Mouse (Mus musculus): ENCODE data around the gene Sbsn. TPM values are rescaled to one million over a fixed set of nuclear protein-coding genes. Genes with fewer than 3 reads are reported as not detected.

The Sbsn gene
- polyA plus RNA-seq, 1 experiment from 2014 or later, result 2.0 TPM

DNA sequence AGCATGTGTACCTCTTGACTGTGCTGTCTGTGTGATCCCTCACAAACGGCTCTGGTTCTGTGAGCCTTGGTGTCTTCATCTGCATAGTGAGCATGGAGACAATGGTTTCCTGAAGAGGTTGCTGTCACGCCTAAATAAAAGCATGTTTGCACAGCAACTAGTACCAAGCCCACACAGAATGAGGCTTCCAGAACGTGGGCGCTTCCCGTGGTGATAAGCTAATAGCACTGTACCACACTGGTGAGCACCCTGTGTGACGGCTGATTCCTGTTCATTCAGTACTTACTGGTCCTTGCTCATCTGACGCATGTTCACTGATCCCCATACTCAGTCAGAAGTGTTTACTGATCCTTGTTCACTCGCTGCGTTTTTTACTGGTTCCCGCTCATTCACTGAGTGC is 38.9 kb downstream of the Sbsn start:
- peaks cover 9% of the 10 kb centered on the region for H3K4me1 ChIP-seq
- 85% methylated on average over 10 of the region's 10 CpGs for WGBS
- no peak for ATAC-seq (ENCODE audit: low FRiP score)

DNA sequence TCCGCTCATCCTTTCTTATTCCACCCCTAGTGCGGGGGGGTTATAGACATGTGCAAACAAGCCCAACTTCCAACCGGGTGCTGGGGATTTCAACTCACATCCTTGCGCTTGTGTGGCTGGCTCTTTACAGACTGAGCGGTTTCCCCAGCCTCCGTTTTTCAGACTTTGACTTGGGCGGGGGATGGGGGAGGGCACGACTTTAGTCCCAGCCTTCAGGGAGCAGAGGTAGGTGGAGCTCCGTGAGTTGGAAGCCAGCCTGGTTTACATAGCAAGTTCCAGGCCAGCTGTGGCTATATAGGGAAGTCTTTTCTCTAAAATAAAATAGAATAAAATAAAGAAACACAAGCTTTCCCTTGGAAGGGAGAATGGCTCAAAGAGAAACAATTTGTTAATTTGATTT is 40.6 kb downstream of the Sbsn start:
- 28% methylated on average over 9 of the region's 9 CpGs for WGBS
- H3K27me3 ChIP-seq, result peaks cover 23% of the 10 kb centered on the region
- no peak for ATAC-seq (ENCODE audit: low FRiP score)

More for the DNA sequence above, 38.9 kb downstream of the Sbsn start:
- peaks cover 23% of the 10 kb centered on the region for H3K27me3 ChIP-seq
- no peak overlapping the region for H3K4me2 ChIP-seq
- no peak overlapping the region for H3K4me3 ChIP-seq (replicated peaks)
- no peak overlapping the region for H3K27ac ChIP-seq
- H3K36me3 ChIP-seq (replicated peaks), result no peaks in the 10 kb centered on the region
- H3K9ac ChIP-seq, result no peak overlapping the region
- no peaks in the 10 kb centered on the region for H3K9me3 ChIP-seq

DNA sequence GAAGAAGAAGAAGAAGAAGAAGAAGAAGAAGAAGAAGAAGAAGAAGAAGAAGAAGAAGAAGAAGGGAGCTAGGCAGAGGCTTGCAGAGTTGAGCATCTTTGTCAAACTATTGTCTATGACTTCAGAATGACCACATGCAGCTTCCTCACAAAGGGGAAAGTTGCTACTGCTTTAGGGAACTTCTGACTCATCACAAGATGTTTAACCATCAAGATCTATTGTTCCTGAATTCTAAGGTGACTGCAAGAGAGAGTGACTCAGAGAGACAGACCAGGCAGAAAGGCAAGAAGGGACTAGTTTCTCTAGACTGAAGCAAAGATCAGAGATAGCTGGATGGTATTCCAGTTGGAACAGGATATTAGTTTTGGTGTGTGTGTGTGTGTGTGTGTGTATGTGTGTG is 43.6 kb downstream of the Sbsn start:
- peaks cover 7% of the 10 kb centered on the region; the same call in 1 of the 2 replicates for H3K27me3 ChIP-seq
- no peak overlapping the region for H3K27ac ChIP-seq
- ATAC-seq (ENCODE audit: low FRiP score), result no peak
- no peaks in the 10 kb centered on the region for H3K36me3 ChIP-seq (replicated peaks)
- no peak overlapping the region for H3K9ac ChIP-seq
- H3K4me3 ChIP-seq (replicated peaks), result no peak overlapping the region
- H3K4me2 ChIP-seq, result no peak overlapping the region
- H3K4me1 ChIP-seq, result no peaks in the 10 kb centered on the region
- H3K9me3 ChIP-seq, result no peaks in the 10 kb centered on the region

More for the DNA sequence above, 40.6 kb downstream of the Sbsn start:
- Histone ChIP-seq H3K4me2 (no peak overlapping the region), H3K4me3 (replicated peaks) (no peak overlapping the region), H3K4me1 (no peaks in the 10 kb centered on the region), H3K36me3 (replicated peaks) (no peaks in the 10 kb centered on the region), H3K9me3 (no peaks in the 10 kb centered on the region), H3K9ac (no peak overlapping the region), H3K27ac (no peak overlapping the region)

DNA sequence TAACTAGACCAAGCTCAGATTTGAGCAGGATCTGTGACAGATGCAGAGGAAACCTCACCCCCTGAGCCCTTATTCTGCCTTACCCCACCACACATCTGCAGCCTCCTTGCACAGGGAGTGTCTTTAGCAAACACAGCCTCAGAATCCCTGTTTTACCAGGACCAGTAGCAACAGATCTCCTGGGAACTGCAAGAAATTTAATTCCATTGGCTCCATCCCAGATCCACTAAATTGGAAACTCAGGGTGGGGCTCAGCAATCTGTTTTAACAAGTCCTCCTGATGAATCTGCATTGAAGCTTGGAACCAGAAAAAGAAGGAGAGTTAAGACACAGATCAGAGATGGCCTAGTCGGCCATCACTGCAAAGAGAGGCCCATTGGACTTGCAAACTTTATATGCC is 45.5 kb downstream of the Sbsn start:
- no peak overlapping the region for H3K27ac ChIP-seq
- peaks cover 7% of the 10 kb centered on the region; the same call in 1 of the 2 replicates for H3K9me3 ChIP-seq
- no peak overlapping the region for H3K4me2 ChIP-seq
- H3K4me3 ChIP-seq (replicated peaks), result no peak overlapping the region
- no peak overlapping the region for H3K9ac ChIP-seq
- H3K36me3 ChIP-seq (replicated peaks), result no peaks in the 10 kb centered on the region
- WGBS, result 100% methylated on average over 1 of the region's 1 CpGs
- ATAC-seq (ENCODE audit: low FRiP score), result no peak
- no peaks in the 10 kb centered on the region for H3K4me1 ChIP-seq
- H3K27me3 ChIP-seq, result 0 out of 2 replicates have a peak, but pooled peaks cover 2% of the 10 kb centered on the region

DNA sequence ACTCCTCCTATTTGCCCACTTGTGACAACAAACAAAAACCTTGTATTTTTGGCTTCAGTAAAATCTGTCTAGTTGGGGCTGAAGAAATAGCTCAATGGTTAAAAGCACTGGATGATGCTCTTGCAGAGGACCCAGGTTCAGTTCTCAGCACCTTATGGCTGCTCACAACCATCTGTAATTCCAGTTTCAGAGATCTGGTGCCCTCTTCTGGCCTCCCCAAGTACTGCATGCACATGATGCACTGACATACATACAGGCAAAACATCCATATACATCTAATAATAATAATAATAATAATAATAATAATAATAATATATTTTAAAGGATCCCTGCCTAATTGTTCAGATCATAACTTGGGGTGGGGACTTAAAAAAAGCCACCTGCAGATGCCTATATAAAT is 49.4 kb downstream of the Sbsn start:
- H3K9me3 ChIP-seq, result peaks cover 13% of the 10 kb centered on the region; the same call in 1 of the 2 replicates
- H3K4me3 ChIP-seq (replicated peaks), result no peak overlapping the region
- H3K4me2 ChIP-seq, result no peak overlapping the region
- no peak overlapping the region for H3K9ac ChIP-seq
- no peaks in the 10 kb centered on the region for H3K27me3 ChIP-seq
- no peaks in the 10 kb centered on the region for H3K4me1 ChIP-seq
- no peak for ATAC-seq (ENCODE audit: low FRiP score)
- H3K36me3 ChIP-seq (replicated peaks), result no peaks in the 10 kb centered on the region
- H3K27ac ChIP-seq, result no peak overlapping the region

DNA sequence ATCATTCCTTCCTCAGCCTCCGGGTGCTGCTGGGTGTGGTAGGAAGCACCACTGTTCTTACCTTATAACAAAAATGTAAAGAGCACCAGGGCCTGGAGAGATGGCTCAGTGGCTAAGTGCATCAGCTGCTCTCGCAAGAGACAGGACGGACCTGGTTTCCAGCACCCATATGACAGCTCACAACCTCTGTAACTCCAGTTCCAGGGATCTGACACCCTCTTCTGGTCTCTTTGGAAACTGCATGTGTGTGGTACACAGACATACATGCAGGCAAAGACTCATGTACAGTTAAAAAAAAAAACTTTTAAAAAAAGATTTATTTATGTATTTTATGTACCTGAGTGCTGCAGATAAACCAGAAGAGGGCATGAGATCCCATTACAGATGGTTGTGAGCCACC is 52.0 kb downstream of the Sbsn start:
- H3K9me3 ChIP-seq, result peaks cover 13% of the 10 kb centered on the region; the same call in 1 of the 2 replicates
- no peaks in the 10 kb centered on the region for H3K4me1 ChIP-seq
- ATAC-seq (ENCODE audit: low FRiP score), result no peak
- H3K27ac ChIP-seq, result no peak overlapping the region
- H3K9ac ChIP-seq, result no peak overlapping the region
- H3K4me2 ChIP-seq, result no peak overlapping the region
- WGBS, result 90% methylated on average over 3 of the region's 3 CpGs
- H3K27me3 ChIP-seq, result no peaks in the 10 kb centered on the region
- H3K4me3 ChIP-seq (replicated peaks), result no peak overlapping the region
- H3K36me3 ChIP-seq (replicated peaks), result no peaks in the 10 kb centered on the region

DNA sequence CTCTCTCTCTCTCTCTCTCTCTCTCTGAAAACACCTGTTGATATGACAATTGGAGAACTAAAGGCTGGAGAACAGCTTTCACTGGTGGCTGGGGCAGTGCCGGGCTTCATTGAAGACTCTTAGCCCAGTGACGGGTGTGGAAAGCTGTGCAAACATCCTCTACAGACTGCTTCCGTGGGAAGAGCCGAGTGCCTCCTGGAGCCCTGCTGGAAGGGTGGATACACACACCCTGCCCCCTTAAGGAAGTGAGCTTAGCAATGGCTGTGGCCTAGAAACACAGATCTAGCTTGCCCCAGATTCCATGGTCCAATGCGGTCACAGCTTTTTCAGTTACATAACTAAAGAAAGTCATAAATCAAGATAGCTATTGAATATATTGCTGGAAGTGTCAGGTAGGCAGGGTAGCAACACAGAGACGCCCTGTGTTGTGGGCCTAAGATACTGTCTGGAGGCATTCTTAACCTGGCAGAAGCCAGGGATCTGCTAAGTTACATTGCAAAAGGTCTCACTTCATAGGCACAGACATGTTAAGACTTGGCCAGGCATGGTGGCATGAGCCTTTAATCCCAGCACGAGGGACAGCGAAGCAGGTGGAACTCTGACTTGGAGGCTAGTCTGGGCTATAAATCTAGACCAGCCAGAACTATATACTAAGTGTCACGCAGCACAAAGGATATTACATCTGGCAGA is 52.9 kb downstream of the Sbsn start:
- ATAC-seq (ENCODE audit: low FRiP score), result no peak
- H3K4me2 ChIP-seq, result no peak overlapping the region
- 92% methylated on average over 9 of the region's 9 CpGs for WGBS
- H3K9ac ChIP-seq, result no peak overlapping the region
- H3K36me3 ChIP-seq (replicated peaks), result no peaks in the 10 kb centered on the region
- H3K9me3 ChIP-seq, result peaks cover 13% of the 10 kb centered on the region; the same call in 1 of the 2 replicates
- no peak overlapping the region for H3K27ac ChIP-seq
- no peaks in the 10 kb centered on the region for H3K27me3 ChIP-seq
- no peak overlapping the region for H3K4me3 ChIP-seq (replicated peaks)
- H3K4me1 ChIP-seq, result no peaks in the 10 kb centered on the region

Other genes starting within 250 kb of the Sbsn start
- 89.4 and 98.9 TPM in 2 replicates for gene Arhgap33, start 216.4 kb upstream of the Sbsn start, polyA plus RNA-seq (2016; fragmentation: Nextera tagmentation; extraction: Ambion mirVana)
- gene Hspb6, start 199.3 kb upstream of the Sbsn start, polyA plus RNA-seq (2016; fragmentation: Nextera tagmentation; extraction: Ambion mirVana), result 7.9 and 8.4 TPM in 2 replicates
- 16.1 and 18.6 TPM in 2 replicates for gene Proser3, start 199.2 kb upstream of the Sbsn start, polyA plus RNA-seq (2016; fragmentation: Nextera tagmentation; extraction: Ambion mirVana)
- gene Lin37, start 191.6 kb upstream of the Sbsn start, polyA plus RNA-seq (2016; fragmentation: Nextera tagmentation; extraction: Ambion mirVana), result 51.7 and 63.1 TPM in 2 replicates
- gene U2af1l4, start 188.2 kb upstream of the Sbsn start, polyA plus RNA-seq (2016; fragmentation: Nextera tagmentation; extraction: Ambion mirVana), result 88.1 and 95.7 TPM in 2 replicates
- gene Gm49396, start 188.1 kb upstream of the Sbsn start, polyA plus RNA-seq (2016; fragmentation: Nextera tagmentation; extraction: Ambion mirVana), result 24.0 and 24.9 TPM in 2 replicates
- 142 and 145 TPM in 2 replicates for gene Psenen, start 187.8 kb upstream of the Sbsn start, polyA plus RNA-seq (2016; fragmentation: Nextera tagmentation; extraction: Ambion mirVana)
- gene Igflr1, start 186.0 kb upstream of the Sbsn start, polyA plus RNA-seq (2016; fragmentation: Nextera tagmentation; extraction: Ambion mirVana), result 3.4 and 5.6 TPM in 2 replicates
- gene Kmt2b, start 162.7 kb upstream of the Sbsn start, polyA plus RNA-seq (2016; fragmentation: Nextera tagmentation; extraction: Ambion mirVana), result 13.0 TPM in 2 replicates
- 0.32 and 0.46 TPM in 2 replicates for gene Zbtb32, start 152.6 kb upstream of the Sbsn start, polyA plus RNA-seq (2016; fragmentation: Nextera tagmentation; extraction: Ambion mirVana)
- 0.23 and 0.61 TPM in 2 replicates for gene Upk1a, start 138.6 kb upstream of the Sbsn start, polyA plus RNA-seq (2016; fragmentation: Nextera tagmentation; extraction: Ambion mirVana)
- 814 and 871 TPM in 2 replicates for gene Cox6b1, start 125.3 kb upstream of the Sbsn start, polyA plus RNA-seq (2016; fragmentation: Nextera tagmentation; extraction: Ambion mirVana)
- not detected in 2 replicates for gene Etv2, start 115.6 kb upstream of the Sbsn start, polyA plus RNA-seq (2016; fragmentation: Nextera tagmentation; extraction: Ambion mirVana)
- gene Rbm42, start 101.2 kb upstream of the Sbsn start, polyA plus RNA-seq (2016; fragmentation: Nextera tagmentation; extraction: Ambion mirVana), result 144 and 150 TPM in 2 replicates
- 63.7 and 64.5 TPM in 2 replicates for gene Haus5, start 86.5 kb upstream of the Sbsn start, polyA plus RNA-seq (2016; fragmentation: Nextera tagmentation; extraction: Ambion mirVana)
- not detected in 2 replicates for gene Pmis2, start 79.9 kb upstream of the Sbsn start, polyA plus RNA-seq (2016; fragmentation: Nextera tagmentation; extraction: Ambion mirVana)
- 0.33 TPM in 1 of 2 replicates, not detected in the other for gene 2200002J24Rik, start 52.5 kb upstream of the Sbsn start, polyA plus RNA-seq (2016; fragmentation: Nextera tagmentation; extraction: Ambion mirVana)
- 1.6 and 1.8 TPM in 2 replicates for gene Atp4a, start 39.3 kb upstream of the Sbsn start, polyA plus RNA-seq (2016; fragmentation: Nextera tagmentation; extraction: Ambion mirVana)
- 135 and 144 TPM in 2 replicates for gene Tmem147, start 21.9 kb upstream of the Sbsn start, polyA plus RNA-seq (2016; fragmentation: Nextera tagmentation; extraction: Ambion mirVana)
- gene Gapdhs, start 7.8 kb upstream of the Sbsn start, polyA plus RNA-seq (2016; fragmentation: Nextera tagmentation; extraction: Ambion mirVana), result 0.49 and 0.69 TPM in 2 replicates
- not detected in 2 replicates for gene Dmkn, start 12.3 kb downstream of the Sbsn start, polyA plus RNA-seq (2016; fragmentation: Nextera tagmentation; extraction: Ambion mirVana)
- not detected in 2 replicates for gene Krtdap, start 36.4 kb downstream of the Sbsn start, polyA plus RNA-seq (2016; fragmentation: Nextera tagmentation; extraction: Ambion mirVana)
- not detected in 2 replicates for gene Ffar2, start 72.3 kb downstream of the Sbsn start, polyA plus RNA-seq (2016; fragmentation: Nextera tagmentation; extraction: Ambion mirVana)
- not detected in 2 replicates for gene Ffar3, start 104.7 kb downstream of the Sbsn start, polyA plus RNA-seq (2016; fragmentation: Nextera tagmentation; extraction: Ambion mirVana)
- not detected in 2 replicates for gene Ffar1, start 110.1 kb downstream of the Sbsn start, polyA plus RNA-seq (2016; fragmentation: Nextera tagmentation; extraction: Ambion mirVana)
- gene Cd22, start 128.9 kb downstream of the Sbsn start, polyA plus RNA-seq (2016; fragmentation: Nextera tagmentation; extraction: Ambion mirVana), result not detected in 2 replicates
- 0.13 and 0.34 TPM in 2 replicates for gene Mag, start 163.4 kb downstream of the Sbsn start, polyA plus RNA-seq (2016; fragmentation: Nextera tagmentation; extraction: Ambion mirVana)
- not detected in 2 replicates for gene Hamp2, start 173.2 kb downstream of the Sbsn start, polyA plus RNA-seq (2016; fragmentation: Nextera tagmentation; extraction: Ambion mirVana)
- gene Hamp, start 192.6 kb downstream of the Sbsn start, polyA plus RNA-seq (2016; fragmentation: Nextera tagmentation; extraction: Ambion mirVana), result not detected in 2 replicates
- 26.4 and 27.3 TPM in 2 replicates for gene Usf2, start 205.3 kb downstream of the Sbsn start, polyA plus RNA-seq (2016; fragmentation: Nextera tagmentation; extraction: Ambion mirVana)
- 24.1 and 26.4 TPM in 2 replicates for gene Lsr, start 222.0 kb downstream of the Sbsn start, polyA plus RNA-seq (2016; fragmentation: Nextera tagmentation; extraction: Ambion mirVana)
- 0.82 and 1.2 TPM in 2 replicates for gene Fam187b, start 222.3 kb downstream of the Sbsn start, polyA plus RNA-seq (2016; fragmentation: Nextera tagmentation; extraction: Ambion mirVana)

Measured in forebrain, embryonic 12.5 days (tissue).